Mouse (Mus musculus) E14TG2a.4 (cell line): ENCODE results near the gene Gm572.

Experiments
- CTCF ChIP-seq: conservative IDR thresholded peaks from 2 replicates; pipeline ENCODE4 v1.5.1; 2014; ENCODE audit warnings: low read length
- POU5F1 ChIP-seq: IDR thresholded peaks from 2 replicates; pipeline ENCODE4 v1.6.1; 2014; ENCODE audit warnings: low read length, borderline replicate concordance

GRCm38 (mm10) chr4:148714064-148714463, 70.9 kb downstream of the Gm572 start:
- TF ChIP-seq CTCF (no peak), POU5F1 (no peak)
